Mouse (Mus musculus) T-helper 2 cell (primary cell): ENCODE results near the gene Gstp3.
"Not testable (repeated sequence)": the region's sequence is repeated elsewhere in the genome, so short reads cannot be mapped to it uniquely, and the experiment has no call there.

Experiments used
- in situ Hi-C: fragments of 300-600 bp; cut with MboI, MseI; formaldehyde crosslinking; loops from one replicate; pipeline ENCODE4 v1.15.1; 2025; ENCODE audit warnings: high pct_unique_total_duplicates

Gene Gstp3

GRCm38 (mm10) chr19:4042124-4042523 is 17.2 kb downstream of the Gstp3 start:
- in situ Hi-C loops, result no loop called here

- in situ Hi-C loops, result not testable (repeated sequence)
Observed at GRCm38 (mm10) chr19:4041500-4041899, 17.9 kb downstream of the Gstp3 start.

GRCm38 (mm10) chr19:4040941-4041340 is 18.4 kb downstream of the Gstp3 start:
- in situ Hi-C loops, result not testable (repeated sequence)

- in situ Hi-C loops, result no loop called here
Observed at GRCm38 (mm10) chr19:4037788-4038232, 21.6 kb downstream of the Gstp3 start, which contains the start of gene Gstp1. TSS of gene Gstp1 (minus strand) at chr19:4037985.

GRCm38 (mm10) chr19:4037154-4037787 is 22.1 kb downstream of the Gstp3 start:
- in situ Hi-C loops, result not testable (repeated sequence)

- in situ Hi-C loops, result no loop called here
Observed at GRCm38 (mm10) chr19:4036327-4037045, 22.9 kb downstream of the Gstp3 start.

- in situ Hi-C loops, result no loop called here
Observed at GRCm38 (mm10) chr19:4033742-4034141, 25.6 kb downstream of the Gstp3 start.

- in situ Hi-C loops, result no loop called here
Observed at GRCm38 (mm10) chr19:4033298-4033697, 26.1 kb downstream of the Gstp3 start.

GRCm38 (mm10) chr19:4032668-4033067 is 26.7 kb downstream of the Gstp3 start:
- in situ Hi-C loops, result no loop called here

- in situ Hi-C loops, result loop anchor here (10.0 kb wide), 1 partner anchor 1837 kb away; no protein-coding TSS in a partner anchor
Observed at GRCm38 (mm10) chr19:4027576-4027975, 31.8 kb downstream of the Gstp3 start.

- in situ Hi-C loops, result loop anchor here (10.0 kb wide), 1 partner anchor 1842 kb away; no protein-coding TSS in a partner anchor
Observed at GRCm38 (mm10) chr19:4023185-4023584, 36.2 kb downstream of the Gstp3 start.

GRCm38 (mm10) chr19:4018743-4019583 is 40.4 kb downstream of the Gstp3 start:
- in situ Hi-C loops, result no loop called here

GRCm38 (mm10) chr19:4017921-4018587 is 41.3 kb downstream of the Gstp3 start:
- in situ Hi-C loops, result no loop called here

- in situ Hi-C loops, result no loop called here
Observed at GRCm38 (mm10) chr19:4015635-4016034, 43.7 kb downstream of the Gstp3 start.

GRCm38 (mm10) chr19:4014802-4015201 is 44.6 kb downstream of the Gstp3 start:
- in situ Hi-C loops, result no loop called here

- in situ Hi-C loops, result no loop called here
Observed at GRCm38 (mm10) chr19:4013066-4013465, 46.3 kb downstream of the Gstp3 start.

- in situ Hi-C loops, result no loop called here
Observed at GRCm38 (mm10) chr19:4012432-4013022, 46.8 kb downstream of the Gstp3 start, which contains the start of gene Ndufv1. TSS of gene Ndufv1 (minus strand) at chr19:4012806.

- in situ Hi-C loops, result no loop called here
Observed at GRCm38 (mm10) chr19:4011086-4011485, 48.3 kb downstream of the Gstp3 start.
